Mouse (Mus musculus): ENCODE measurements at regions not wholly inside any gene's neighbourhood (a gene's known extent, or its start where the extent isn't known, plus 50 kb on each side); places are given as distances from the start of the nearest gene placed in this dataset.

DNA sequence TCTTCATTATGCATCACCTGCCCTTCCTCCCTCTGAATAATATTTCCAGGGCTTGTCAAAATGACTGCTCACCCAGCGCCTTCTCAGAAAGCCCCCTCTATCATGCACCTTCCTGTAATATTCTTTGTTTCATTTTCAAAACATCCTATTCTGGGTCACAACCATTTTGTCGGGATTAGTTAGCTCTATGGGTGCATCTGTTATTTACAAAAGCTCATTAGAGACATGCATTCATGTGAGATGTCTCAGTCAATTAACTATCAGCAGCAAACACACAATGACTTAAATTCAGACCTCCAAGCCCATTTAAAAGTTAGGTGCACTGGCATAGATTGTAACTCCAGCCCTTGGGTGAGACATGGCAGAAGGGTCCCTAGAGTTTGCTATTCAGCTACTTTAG lies 724.2 kb upstream of the Jmjd1c start:
- Histone ChIP-seq H3K79me3 (ENCODE audit: low read depth) (no peaks in the 10 kb centered on the region), H3ac (ENCODE audit: control insufficient read depth, insufficient read length, low read depth) (no peak overlapping the region), H3K79me2 (ENCODE audit: control insufficient read depth, insufficient read depth) (no peaks in the 10 kb centered on the region), H3K36me3 (ENCODE audit: control insufficient read depth, insufficient read depth) (no peaks in the 10 kb centered on the region), H3K4me3 (ENCODE audit: insufficient read depth, poor library complexity, severe bottlenecking) (no peak overlapping the region), H3K27me3 (ENCODE audit: control insufficient read depth, insufficient read depth, insufficient read length) (no peaks in the 10 kb centered on the region)
- TF ChIP-seq MYOD1 (IDR thresholded peaks at IDR 0.05; ENCODE audit: control insufficient read depth, insufficient read length, low read depth) (no peak), CTCF (IDR thresholded peaks at IDR 0.05; ENCODE audit: control insufficient read depth, insufficient read depth, insufficient read length) (no peak), MYOG (IDR thresholded peaks at IDR 0.05; ENCODE audit: control insufficient read depth, extremely low read depth, insufficient read length) (no peak), MAX (IDR thresholded peaks at IDR 0.05) (no peak), USF1 (IDR thresholded peaks at IDR 0.05; ENCODE audit: low read depth) (no peak), FOSL1 (IDR thresholded peaks at IDR 0.05; ENCODE audit: insufficient read depth, low read length, poor library complexity, severe bottlenecking) (no peak), CEBPB (IDR thresholded peaks at IDR 0.05; ENCODE audit: low read depth) (no peak)
